Mouse (Mus musculus): ENCODE data around the gene Dgke.

GRCm38 (mm10) chr11:89105211-89105610, 38.6 kb upstream of the Dgke start:
- TF ChIP-seq ZC3H11A (IDR thresholded peaks at IDR 0.05; ENCODE audit: borderline replicate concordance, low read depth, low read length) (no peak), CHD2 (IDR thresholded peaks at IDR 0.05; ENCODE audit: low read depth, low read length) (no peak), MAFK (IDR thresholded peaks at IDR 0.05; ENCODE audit: insufficient read depth, low read depth, low read length) (no peak), HCFC1 (IDR thresholded peaks at IDR 0.05; ENCODE audit: borderline replicate concordance, insufficient read depth, low read length) (no peak)

All from ES-E14 (cell line).